Mouse (Mus musculus) kidney, postnatal 4 days (tissue): ENCODE data around the gene Gm10413.
"Not testable (repeated sequence)": the region's sequence is repeated elsewhere in the genome, so short reads cannot be mapped to it uniquely, and the experiment has no call there.

ENCODE experiments used
- DNase-seq, 2 experiments: peaks; one replicate each; pipeline ENCODE4 v3.0.0; 2021; ENCODE audit warnings: mixed read lengths in 2 of 2

The Gm10413 gene

DNA sequence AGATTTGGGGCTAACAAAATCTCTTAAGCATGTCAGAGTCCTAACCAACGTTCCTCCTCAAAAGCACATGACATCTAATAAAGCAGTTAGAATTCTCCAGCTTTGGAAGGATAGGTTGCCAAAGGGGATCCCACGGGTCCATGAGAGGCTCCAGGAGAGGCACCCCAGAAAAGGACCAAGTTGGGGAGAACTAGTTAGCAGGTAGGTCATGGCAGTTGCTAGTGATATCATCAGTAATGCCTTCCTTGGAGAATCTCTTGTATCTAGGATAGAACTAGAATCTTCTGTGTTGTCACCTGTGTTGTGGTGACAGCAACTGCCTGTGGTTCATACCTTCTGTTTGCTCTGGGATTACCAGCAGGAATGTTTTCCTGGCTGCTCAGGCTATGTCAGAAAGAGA is at the start of gene Gm10413:
Gm10413 (plus strand) TSS at position 301 of the 400 bp plus-strand sequence.
- not testable (repeated sequence) for DNase-seq

DNA sequence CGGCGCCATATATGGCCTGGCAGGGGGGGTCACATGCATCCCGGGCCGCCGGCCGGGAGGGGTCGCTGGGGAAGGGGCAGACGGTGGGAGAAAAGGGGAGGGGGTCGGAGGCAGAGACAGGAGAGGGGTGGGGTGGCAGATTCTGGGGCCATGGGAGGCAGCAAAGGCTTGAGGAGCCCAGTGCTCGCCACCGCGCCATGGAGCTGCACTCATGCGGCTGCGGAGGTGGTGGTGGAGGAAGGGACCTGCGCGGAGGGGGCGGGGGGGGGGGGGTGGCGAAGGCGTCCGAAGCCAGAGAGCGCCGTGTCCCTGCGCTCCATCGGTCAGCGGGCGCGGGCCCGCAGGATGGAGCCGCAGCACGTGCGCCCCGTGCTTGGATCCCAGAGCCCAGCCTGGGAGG is 17.4 kb downstream of the Gm10413 start, which contains the start of gene Gm10409:
Gm10409 (plus strand) TSS at position 301 of the 400 bp plus-strand sequence.
- DNase-seq = not testable (repeated sequence)

DNA sequence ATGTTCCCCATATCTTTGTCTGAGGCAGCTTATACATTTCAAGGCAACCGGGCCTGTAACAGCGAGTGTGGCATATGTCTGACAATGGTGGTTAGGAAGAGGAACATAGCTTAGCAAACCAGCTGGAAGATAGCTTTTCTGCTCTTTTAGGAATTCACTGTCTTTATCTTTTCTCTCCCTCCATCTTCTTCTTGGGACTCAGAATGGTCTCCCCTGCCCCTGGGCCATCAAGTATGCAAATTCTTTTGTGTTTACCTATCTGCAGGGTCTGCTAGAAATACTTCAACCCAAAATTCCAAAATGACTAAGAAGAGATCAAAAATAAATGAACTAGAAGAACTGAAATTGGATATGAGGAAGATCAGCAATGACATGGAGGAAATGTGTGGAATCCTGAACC is 32.9 kb downstream of the Gm10413 start, which contains the start of gene Gm3005:
Gm3005 (plus strand) TSS at position 301 of the 400 bp plus-strand sequence.
- not testable (repeated sequence) for DNase-seq

DNA sequence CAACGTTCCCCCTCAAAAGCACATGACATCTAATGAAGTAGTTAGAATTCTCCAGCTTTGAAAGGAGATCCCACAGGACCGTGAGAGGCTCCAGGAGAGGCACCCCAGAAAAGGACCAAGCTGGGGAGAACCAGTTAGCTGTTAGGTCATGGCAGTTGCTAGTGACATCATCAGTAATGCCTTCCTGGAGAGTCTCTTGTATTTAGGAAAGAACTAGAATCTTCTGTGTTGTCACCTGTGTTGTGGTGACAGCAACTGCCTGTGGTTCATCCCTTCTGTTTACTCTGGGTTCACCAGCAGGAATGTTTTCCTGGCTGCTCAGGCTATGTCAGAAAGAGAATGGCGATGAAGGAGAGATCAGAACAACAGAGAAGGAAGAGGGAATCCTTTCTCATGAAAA is 54.2 kb downstream of the Gm10413 start, which contains the start of gene Gm10408:
Gm10408 (plus strand) TSS at position 301 of the 400 bp plus-strand sequence.
- DNase-seq = not testable (repeated sequence)
